ENCODE assay signal across 10 mouse cellular contexts in the genomic region with DNA sequence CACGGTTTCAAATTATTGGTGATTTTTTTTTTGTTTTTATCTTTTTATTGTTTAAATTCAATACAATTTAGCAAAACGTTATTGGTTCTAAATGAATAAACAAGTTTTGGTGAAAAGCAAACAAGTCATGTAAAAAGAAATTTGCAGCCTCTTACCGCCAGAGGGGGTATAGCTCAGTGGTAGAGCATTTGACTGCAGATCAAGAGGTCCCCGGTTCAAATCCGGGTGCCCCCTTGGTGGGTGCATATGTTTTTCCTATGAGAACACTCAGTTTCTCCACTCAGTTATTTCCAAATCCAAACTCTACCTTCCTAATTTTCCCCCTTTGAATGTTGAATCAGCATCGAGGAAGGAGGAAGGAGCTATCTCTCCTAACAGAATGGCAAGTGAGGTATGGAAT. TPM values are rescaled to one million over a fixed set of nuclear protein-coding genes. Genes with fewer than 3 reads are reported as not detected.
DNase-seq lines count a peak whose midpoint lies in the region; ATAC-seq and TF ChIP-seq lines count a peak whose summit lies in the region.
"Had no signal": no experiment of that assay in that cellular context is flagged by ENCODE, and none has a peak within 500 bp of the region (broad histone marks: within the 10 kb centered on the region; RNA-seq: fewer than 3 reads in every experiment).

No protein-coding gene starts in this region.

- H3K4me2 ChIP-seq in intestine, embryonic 14.5 days (ENCODE audit: low read length): no peak overlapping the region
- no peak overlapping the region for H3K4me2 ChIP-seq in intestine, embryonic 16.5 days (ENCODE audit: low read depth, low read length)

- no peaks in the 10 kb centered on the region for H3K36me3 ChIP-seq in intestine, embryonic 14.5 days (ENCODE audit: control insufficient read depth, insufficient read depth, low read length)
- no peaks in the 10 kb centered on the region for H3K36me3 ChIP-seq in intestine, embryonic 16.5 days (ENCODE audit: control insufficient read depth, insufficient read depth, low read length)
- peaks cover 0 to 7% of the 10 kb centered on the region in 2 experiments; a peak in 2 of 4 replicates for H3K36me3 ChIP-seq in MEL (ENCODE audit: control insufficient read depth in 1 of 2, insufficient read depth in 2 of 2, low read length in 2 of 2)
- no peaks in the 10 kb centered on the region for H3K36me3 ChIP-seq in liver, adult 2 months (ENCODE audit: control insufficient read depth, insufficient read depth, low read length)
- H3K36me3 ChIP-seq: embryonic facial prominence, embryonic 15.5 days had no signal

- H3K9me3 ChIP-seq in intestine, embryonic 14.5 days (ENCODE audit: control insufficient read depth, low read length): 0 out of 2 replicates have a peak, but pooled peaks cover 3% of the 10 kb centered on the region
- no peaks in the 10 kb centered on the region for H3K9me3 ChIP-seq in intestine, embryonic 16.5 days (ENCODE audit: control insufficient read depth, low read length)
- no peaks in the 10 kb centered on the region for H3K9me3 ChIP-seq in MEL (replicated peaks; ENCODE audit: insufficient read depth, low read length)
- H3K9me3 ChIP-seq: embryonic facial prominence, embryonic 15.5 days had no signal

- TF ChIP-seq EP300 in MEL (IDR thresholded peaks at IDR 0.05; ENCODE audit: low read depth in 1 of 2, low read length in 2 of 2): no peak

- H3K27ac ChIP-seq in intestine, embryonic 14.5 days (ENCODE audit: low read depth): no peak overlapping the region
- no peak overlapping the region for H3K27ac ChIP-seq in intestine, embryonic 16.5 days (ENCODE audit: low read length)
- no peak overlapping the region for H3K27ac ChIP-seq in MEL (ENCODE audit: control insufficient read depth, low read depth, low read length)
- H3K27ac ChIP-seq in liver, adult 2 months (replicated peaks; ENCODE audit: insufficient read depth, low read depth, low read length): no peak overlapping the region

- no peak overlapping the region for H3K9ac ChIP-seq in intestine, embryonic 14.5 days (ENCODE audit: low read length)
- no peak overlapping the region for H3K9ac ChIP-seq in intestine, embryonic 16.5 days (ENCODE audit: low read depth, low read length)
- no peak overlapping the region for H3K9ac ChIP-seq in MEL (ENCODE audit: control insufficient read depth, low read depth, low read length, poor library complexity, severe bottlenecking)
- H3K9ac ChIP-seq in liver, adult 2 months (ENCODE audit: low read depth, low read length): no peak overlapping the region
- H3K9ac ChIP-seq: embryonic facial prominence, embryonic 15.5 days had no signal

- H3K4me1 ChIP-seq in intestine, embryonic 14.5 days (replicated peaks; ENCODE audit: control insufficient read depth, insufficient read depth, low read length): peaks cover 10% of the 10 kb centered on the region
- peaks cover 19% of the 10 kb centered on the region for H3K4me1 ChIP-seq in intestine, embryonic 16.5 days (ENCODE audit: control insufficient read depth, insufficient read depth, low read length)
- H3K4me1 ChIP-seq in MEL (ENCODE audit: control insufficient read depth in 1 of 2, insufficient read depth in 2 of 2, low read length in 2 of 2): peaks cover 0 to 11% of the 10 kb centered on the region in 2 experiments; a peak in 2 of 4 replicates
- peaks cover 10% of the 10 kb centered on the region for H3K4me1 ChIP-seq in liver, adult 2 months (ENCODE audit: control insufficient read depth, insufficient read depth, low read length)

- H3K27me3 ChIP-seq in intestine, embryonic 14.5 days (replicated peaks; ENCODE audit: control insufficient read depth, insufficient read depth, low read length): no peaks in the 10 kb centered on the region
- no peaks in the 10 kb centered on the region for H3K27me3 ChIP-seq in intestine, embryonic 16.5 days (replicated peaks; ENCODE audit: control insufficient read depth, insufficient read depth, low read length)
- no peaks in the 10 kb centered on the region for H3K27me3 ChIP-seq in MEL (ENCODE audit: control insufficient read depth in 1 of 2, insufficient read depth in 2 of 2, low read length in 2 of 2)
- H3K27me3 ChIP-seq in liver, adult 2 months (ENCODE audit: control insufficient read depth, insufficient read depth, low read length): no peaks in the 10 kb centered on the region
- H3K27me3 ChIP-seq: embryonic facial prominence, embryonic 15.5 days had no signal

- no peak for TF ChIP-seq POLR2A in MEL (IDR thresholded peaks at IDR 0.05; ENCODE audit: control insufficient read depth in 1 of 2, insufficient read depth in 1 of 2, low read depth in 1 of 2, low read length in 2 of 2, poor library complexity in 1 of 2)
- TF ChIP-seq POLR2A in liver, adult 2 months (IDR thresholded peaks at IDR 0.05; ENCODE audit: extremely low read depth, insufficient read depth, low read length): no peak

- peaks cover 13% of the 10 kb centered on the region; the same call in 1 of the 2 replicates for H3K79me2 ChIP-seq in MEL (ENCODE audit: control insufficient read depth, insufficient read depth, low read length, poor library complexity)
- H3K79me2 ChIP-seq in liver, adult 2 months (ENCODE audit: control insufficient read depth, insufficient read depth, low read length): no peaks in the 10 kb centered on the region

- H3K4me3 ChIP-seq in intestine, embryonic 14.5 days (ENCODE audit: low read depth, low read length): no peak overlapping the region
- H3K4me3 ChIP-seq in intestine, embryonic 16.5 days (ENCODE audit: low read length): no peak overlapping the region
- peak overlapping the region; percentile 15 to 27 for H3K4me3 ChIP-seq in MEL (ENCODE audit: control insufficient read depth in 1 of 2, insufficient read depth in 1 of 2, low read depth in 2 of 2, low read length in 2 of 2)
- H3K4me3 ChIP-seq in liver, adult 2 months (ENCODE audit: insufficient read depth, low read depth, low read length): no peak overlapping the region
- H3K4me3 ChIP-seq: embryonic facial prominence, embryonic 15.5 days had no signal

- no peak for ATAC-seq in intestine, embryonic 14.5 days (replicated peaks; ENCODE audit: low FRiP score, low TSS enrichment, low read depth)
- no peak for ATAC-seq in intestine, embryonic 16.5 days

- DNase-seq in intestine, embryonic 14.5 days (ENCODE audit: low spot score): peak; percentile 81
- DNase-seq in MEL (ENCODE audit: low read depth, low spot score): peak; percentile 89
- DNase-seq in cerebellum, adult 18-20 months: peak; percentile 74 to 87
- peak; percentile 75 for DNase-seq in heart, postnatal 4 days
- DNase-seq in liver, adult 2 months (ENCODE audit: extremely low read depth, low read depth, low spot score): peak; percentile 67
- DNase-seq in right cerebral cortex, postnatal 14 days: peak; percentile 66
- no peak for DNase-seq in urinary bladder, postnatal 25 days (ENCODE audit: low spot score)

- WGBS in intestine, embryonic 14.5 days: 5% methylated on average over 6 of the region's 6 CpGs
- WGBS in intestine, embryonic 16.5 days: 7% methylated on average over 6 of the region's 6 CpGs
- 5% methylated on average over 6 of the region's 6 CpGs for WGBS in liver, adult 2 months

- no peak for TF ChIP-seq RAD21 in MEL (IDR thresholded peaks at IDR 0.05; ENCODE audit: low read depth, low read length)

- peak in 2 of 3 experiments; percentile 6 to 16; a peak in 1 of 6 replicates for TF ChIP-seq CTCF in MEL (IDR thresholded peaks at IDR 0.05 in 2 of 3, conservative IDR thresholded peaks at IDR 0.05 in 1 of 3; ENCODE audit: control insufficient read depth in 1 of 3, insufficient read depth in 1 of 3, low read depth in 2 of 3, low read length in 3 of 3, poor library complexity in 1 of 3, severe bottlenecking in 1 of 3)
- TF ChIP-seq CTCF in liver, adult 2 months (IDR thresholded peaks at IDR 0.05; ENCODE audit: low read depth, low read length): no peak

RNA-seq across cellular contexts. Expression of gene Lasp1, which starts 1.9 kb away (rescaled TPM):
- 85.1 and 88.6 TPM in 2 replicates for polyA plus RNA-seq in intestine, embryonic 14.5 days (2014; fragmentation: Nextera tagmentation; extraction: Ambion mirVana)
- 141 and 148 TPM in 2 replicates for polyA plus RNA-seq in intestine, embryonic 16.5 days (2015; fragmentation: Nextera tagmentation; extraction: Ambion mirVana)
- total RNA-seq in MEL (2012; rRNA removed): 13.3 and 15.2 TPM in 2 replicates
- polyA plus RNA-seq in MEL (2012; ENCODE audit: insufficient read depth in 1 of 2, insufficient read length in 2 of 2, low read depth in 1 of 2, low replicate concordance in 2 of 2, missing spikeins in 1 of 2): 10 to 100 TPM in 1 of 2 experiments, not detected in 1; 38.7 TPM
- total RNA-seq in heart, postnatal 4 days (2021): 10 to 100 TPM; 73.3 to 74.4 TPM
- total RNA-seq in liver, adult 2 months (2014; rRNA removed): 23.3 and 33.3 TPM in 2 replicates
- polyA plus RNA-seq in liver, adult 2 months (2012; rRNA removed): 80.5 and 85.4 TPM in 2 replicates

RNA-seq across cellular contexts. Expression of gene Rpl23, which starts 14.7 kb away (rescaled TPM):
- 752 and 786 TPM in 2 replicates for polyA plus RNA-seq in intestine, embryonic 14.5 days (2014; fragmentation: Nextera tagmentation; extraction: Ambion mirVana)
- 466 and 491 TPM in 2 replicates for polyA plus RNA-seq in intestine, embryonic 16.5 days (2015; fragmentation: Nextera tagmentation; extraction: Ambion mirVana)
- 1,922 and 2,072 TPM in 2 replicates for total RNA-seq in MEL (2012; rRNA removed)
- 100 to 1,000 TPM in 1 of 2 experiments, not detected in 1; 921 TPM for polyA plus RNA-seq in MEL (2012; ENCODE audit: insufficient read depth in 1 of 2, insufficient read length in 2 of 2, low read depth in 1 of 2, low replicate concordance in 2 of 2, missing spikeins in 1 of 2)
- 100 to 1,000 TPM; 738 to 764 TPM for total RNA-seq in heart, postnatal 4 days (2021)
- 240 and 283 TPM in 2 replicates for total RNA-seq in liver, adult 2 months (2014; rRNA removed)
- 68.5 and 71.4 TPM in 2 replicates for polyA plus RNA-seq in liver, adult 2 months (2012; rRNA removed)

RNA-seq across cellular contexts. Expression of gene 1700001P01Rik, which starts 21.2 kb away (rescaled TPM):
- polyA plus RNA-seq in intestine, embryonic 14.5 days (2014; fragmentation: Nextera tagmentation; extraction: Ambion mirVana): 0.31 TPM in 2 replicates
- polyA plus RNA-seq in intestine, embryonic 16.5 days (2015; fragmentation: Nextera tagmentation; extraction: Ambion mirVana): not detected in 2 replicates
- 0.69 TPM in 2 replicates for total RNA-seq in MEL (2012; rRNA removed)
- under 1 TPM in 1 of 2 experiments, not detected in 1; 0.43 TPM for polyA plus RNA-seq in MEL (2012; ENCODE audit: insufficient read depth in 1 of 2, insufficient read length in 2 of 2, low read depth in 1 of 2, low replicate concordance in 2 of 2, missing spikeins in 1 of 2)
- total RNA-seq in heart, postnatal 4 days (2021): under 1 TPM in 1 of 2 experiments, not detected in 1; 0.45 TPM
- not detected in 2 replicates for total RNA-seq in liver, adult 2 months (2014; rRNA removed)
- not detected in 2 replicates for polyA plus RNA-seq in liver, adult 2 months (2012; rRNA removed)
- polyA plus RNA-seq: liver, embryonic 16.5 days had no signal

RNA-seq across cellular contexts. Expression of gene Cwc25, which starts 30.6 kb away (rescaled TPM):
- 10.5 and 11.8 TPM in 2 replicates for polyA plus RNA-seq in intestine, embryonic 14.5 days (2014; fragmentation: Nextera tagmentation; extraction: Ambion mirVana)
- 11.1 and 11.9 TPM in 2 replicates for polyA plus RNA-seq in intestine, embryonic 16.5 days (2015; fragmentation: Nextera tagmentation; extraction: Ambion mirVana)
- 18.1 and 20.8 TPM in 2 replicates for total RNA-seq in MEL (2012; rRNA removed)
- polyA plus RNA-seq in MEL (2012; ENCODE audit: insufficient read depth in 1 of 2, insufficient read length in 2 of 2, low read depth in 1 of 2, low replicate concordance in 2 of 2, missing spikeins in 1 of 2): 10 to 100 TPM in 1 of 2 experiments, not detected in 1; 16.7 TPM
- 10 to 100 TPM; 10.8 to 11.7 TPM for total RNA-seq in heart, postnatal 4 days (2021)
- 5.8 and 6.8 TPM in 2 replicates for total RNA-seq in liver, adult 2 months (2014; rRNA removed)
- polyA plus RNA-seq in liver, adult 2 months (2012; rRNA removed): 6.2 and 6.3 TPM in 2 replicates

RNA-seq across cellular contexts. Expression of gene B230217C12Rik, which starts 43.7 kb away (rescaled TPM):
- 8.1 and 9.5 TPM in 2 replicates for polyA plus RNA-seq in intestine, embryonic 14.5 days (2014; fragmentation: Nextera tagmentation; extraction: Ambion mirVana)
- polyA plus RNA-seq in intestine, embryonic 16.5 days (2015; fragmentation: Nextera tagmentation; extraction: Ambion mirVana): 4.1 TPM in 2 replicates
- 0.29 TPM in 1 of 2 replicates, not detected in the other for total RNA-seq in MEL (2012; rRNA removed)
- under 1 TPM in 1 of 2 experiments, not detected in 1; 0.81 TPM for polyA plus RNA-seq in MEL (2012; ENCODE audit: insufficient read depth in 1 of 2, insufficient read length in 2 of 2, low read depth in 1 of 2, low replicate concordance in 2 of 2, missing spikeins in 1 of 2)
- under 1 TPM; 0.77 to 0.79 TPM for total RNA-seq in heart, postnatal 4 days (2021)
- total RNA-seq in liver, adult 2 months (2014; rRNA removed): 0.09 and 0.27 TPM in 2 replicates
- 0.14 and 0.29 TPM in 2 replicates for polyA plus RNA-seq in liver, adult 2 months (2012; rRNA removed)

Comparison
In these comparisons a context has a peak if more than half of its experiments do, and no peak if none do; other contexts are left out.
1. H3K4me3 ChIP-seq: peak in MEL (2 of 2); none in intestine, embryonic 14.5 days (single experiment), intestine, embryonic 16.5 days (single experiment) and liver, adult 2 months (single experiment).